7 mouse cellular contexts compared by ENCODE assay signal in the genomic region with DNA sequence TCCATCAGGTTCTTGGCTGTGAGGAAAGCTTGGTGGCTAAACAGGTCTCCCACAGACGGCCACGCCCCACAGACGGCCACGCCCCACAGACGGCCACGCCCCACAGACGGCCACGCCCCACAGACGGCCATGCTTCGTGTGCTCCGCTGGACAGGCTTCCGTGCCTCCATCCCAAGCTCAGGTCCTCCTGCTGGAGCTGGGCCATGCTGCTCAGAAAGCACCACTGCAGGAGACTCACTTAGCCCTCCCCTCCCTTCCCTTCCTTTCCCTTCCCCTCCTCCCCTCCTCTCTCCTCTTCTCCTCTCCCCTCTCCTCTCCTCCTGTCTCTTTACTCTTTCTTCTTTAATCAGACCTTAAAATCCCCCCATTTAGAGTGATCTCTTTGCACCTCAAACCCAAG.
"Had no signal": no experiment of that assay in that cellular context is flagged by ENCODE, and none has a peak within 500 bp of the region (broad histone marks: within the 10 kb centered on the region; RNA-seq: fewer than 3 reads in every experiment).

No protein-coding gene starts in this region.

- ATAC-seq: liver, embryonic 12.5 days; midbrain, embryonic 13.5 days had no signal

- H3K9ac ChIP-seq: liver, embryonic 12.5 days; lung, embryonic 15.5 days; midbrain, embryonic 13.5 days; neural tube, embryonic 12.5 days; stomach, embryonic 15.5 days had no signal

- H3K27me3 ChIP-seq: liver, embryonic 12.5 days; lung, embryonic 15.5 days; midbrain, embryonic 13.5 days; neural tube, embryonic 12.5 days; stomach, embryonic 15.5 days had no signal

- H3K27ac ChIP-seq: liver, embryonic 12.5 days; lung, embryonic 15.5 days; midbrain, embryonic 13.5 days; neural tube, embryonic 12.5 days; stomach, embryonic 15.5 days had no signal

- H3K9me3 ChIP-seq: liver, embryonic 12.5 days; lung, embryonic 15.5 days; midbrain, embryonic 13.5 days; neural tube, embryonic 12.5 days; stomach, embryonic 15.5 days had no signal

- H3K36me3 ChIP-seq: liver, embryonic 12.5 days; lung, embryonic 15.5 days; midbrain, embryonic 13.5 days; neural tube, embryonic 12.5 days; stomach, embryonic 15.5 days had no signal

- DNase-seq: left cerebral cortex, postnatal 4 days; right cerebral cortex, postnatal 4 days had no signal

- H3K4me1 ChIP-seq: liver, embryonic 12.5 days; midbrain, embryonic 13.5 days; neural tube, embryonic 12.5 days; stomach, embryonic 15.5 days had no signal

- H3K4me3 ChIP-seq: liver, embryonic 12.5 days; lung, embryonic 15.5 days; midbrain, embryonic 13.5 days; neural tube, embryonic 12.5 days; stomach, embryonic 15.5 days had no signal

- H3K4me2 ChIP-seq: liver, embryonic 12.5 days; lung, embryonic 15.5 days; midbrain, embryonic 13.5 days; neural tube, embryonic 12.5 days; stomach, embryonic 15.5 days had no signal
